Mouse (Mus musculus) kidney, embryonic 14.5 days (tissue): Measurements from ENCODE around the gene Unc80. TPM values are rescaled to one million over a fixed set of nuclear protein-coding genes. Genes with fewer than 3 reads are reported as not detected.

ENCODE experiments used
- ATAC-seq: fragments of 200-750 bp; cut with Nextera tagmentation; 2 replicates; pipeline ENCODE4 v1.8.0; 2017; ENCODE audit warnings: moderate number of reproducible peaks, mild to moderate bottlenecking, moderate TSS enrichment, moderate library complexity; ENCODE audit not compliant: low FRiP score, low TSS enrichment
- H3K27ac ChIP-seq: fragments of 300-500 bp; sonication (generic); 2 replicates; pipeline ENCODE4 v1.5.1; 2014; ENCODE audit warnings: low read depth, mild to moderate bottlenecking, low read length, moderate library complexity, mixed read lengths
- H3K27me3 ChIP-seq: fragments of 300-500 bp; sonication (generic); 2 replicates; pipeline ENCODE4 v1.6.1; 2014; ENCODE audit warnings: mild to moderate bottlenecking, low read length; ENCODE audit not compliant: control insufficient read depth, insufficient read depth
- H3K36me3 ChIP-seq: fragments of 300-500 bp; sonication (generic); 2 replicates; pipeline ENCODE4 v1.6.1; 2014; ENCODE audit warnings: low read length, mixed read lengths; ENCODE audit not compliant: control insufficient read depth, insufficient read depth
- H3K4me1 ChIP-seq: fragments of 300-500 bp; sonication (generic); 2 replicates; pipeline ENCODE4 v1.6.1; 2014; ENCODE audit warnings: low read length, mixed read lengths; ENCODE audit not compliant: control insufficient read depth, insufficient read depth
- H3K4me2 ChIP-seq: fragments of 300-500 bp; sonication (generic); replicated peaks from 2 replicates; pipeline ENCODE4 v1.6.1; 2014; ENCODE audit warnings: low read depth, mild to moderate bottlenecking, low read length
- H3K4me3 ChIP-seq: fragments of 300-500 bp; sonication (generic); 2 replicates; pipeline ENCODE4 v1.5.1; 2014; ENCODE audit warnings: mild to moderate bottlenecking, low read length
- H3K9ac ChIP-seq: fragments of 300-500 bp; sonication (generic); 2 replicates; pipeline ENCODE4 v1.6.1; 2014; ENCODE audit warnings: low read depth, mild to moderate bottlenecking, low read length, moderate library complexity
- H3K9me3 ChIP-seq: fragments of 300-500 bp; sonication (generic); 2 replicates; pipeline ENCODE4 v1.6.1; 2016; ENCODE audit warnings: low read length; ENCODE audit not compliant: control insufficient read depth
- WGBS: fragments of 180-500 bp; shearing (Covaris S2); extraction: QIAGEN DNeasy Blood & Tissue Kit; methylation state at CpG from one replicate; pipeline ENCODE4 v1.1.7; 2014; 5-methylcytosine and 5-hydroxymethylcytosine counted together
- polyA plus RNA-seq: library from polyadenylated mRNA; unstranded; fragments of >200 nt; fragmentation: Nextera tagmentation; extraction: Ambion mirVana; gene quantifications from 2 replicates; pipeline ENCODE4 v1.2.1, GENCODE M21; 2014

The Unc80 gene
- polyA plus RNA-seq, result 0.01 and 0.37 TPM in 2 replicates

DNA sequence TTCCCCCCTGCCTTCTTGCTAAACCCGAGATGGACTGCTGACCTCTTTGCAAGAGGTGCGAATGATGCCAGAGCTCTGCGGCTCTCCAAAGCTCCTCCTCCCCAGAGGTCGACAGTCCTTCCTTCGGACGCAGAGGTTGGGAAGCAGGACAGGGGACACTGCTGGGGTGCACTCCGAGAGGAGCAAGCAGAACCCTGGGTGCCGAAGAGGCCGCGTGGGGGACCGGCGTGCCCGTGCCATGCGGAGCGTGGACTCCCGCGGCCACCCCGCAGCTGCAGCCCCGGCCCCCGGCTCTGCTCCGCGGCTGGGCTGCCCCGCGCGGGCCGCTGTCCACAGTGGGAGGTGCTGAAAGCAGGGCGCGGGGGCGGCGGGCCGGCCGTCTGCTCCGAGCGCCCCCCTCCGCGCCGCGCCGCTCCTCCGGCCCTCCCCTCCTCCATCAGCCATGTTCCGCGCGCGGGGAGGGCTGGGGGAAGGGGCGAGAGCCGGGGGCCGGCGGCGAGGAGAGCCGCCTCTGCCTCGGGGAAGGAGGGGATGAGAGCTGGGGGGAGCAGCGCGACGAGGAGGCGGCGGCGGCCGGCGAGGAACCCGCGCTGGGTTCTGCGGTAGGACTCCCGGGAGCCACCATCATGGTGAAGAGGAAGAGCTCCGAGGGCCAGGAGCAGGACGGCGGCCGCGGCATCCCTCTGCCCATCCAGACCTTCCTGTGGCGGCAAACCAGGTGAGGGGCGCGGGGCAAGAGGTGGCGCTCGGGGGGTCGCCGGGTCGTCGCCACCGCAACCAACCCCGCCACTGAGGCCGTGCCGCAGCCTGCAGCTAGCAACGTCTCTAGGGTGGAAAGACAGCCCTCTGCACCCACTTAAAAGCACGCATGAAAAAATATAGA, at the start of gene Unc80:
Gene Unc80, plus strand, starts transcription at position 547 of the 883 bp plus-strand sequence.
- H3K36me3 ChIP-seq, result no peaks in the 10 kb centered on the region
- H3K4me2 ChIP-seq, result peak within 1 kb of the TSS; percentile 88
- WGBS, result 1% methylated on average over 50 of the region's 83 CpGs
- H3K4me3 ChIP-seq, result peak within 1 kb of the TSS; percentile 52
- H3K4me1 ChIP-seq, result no peaks in the 10 kb centered on the region; the same call in 1 of the 2 replicates
- H3K9ac ChIP-seq, result peak within 1 kb of the TSS; percentile 23; the same call in 1 of the 2 replicates
- ATAC-seq, result peak; percentile 99
- peaks cover 10% of the 10 kb centered on the region for H3K27me3 ChIP-seq
- no peaks in the 10 kb centered on the region for H3K9me3 ChIP-seq
- H3K27ac ChIP-seq, result no peak within 1 kb of the TSS

DNA sequence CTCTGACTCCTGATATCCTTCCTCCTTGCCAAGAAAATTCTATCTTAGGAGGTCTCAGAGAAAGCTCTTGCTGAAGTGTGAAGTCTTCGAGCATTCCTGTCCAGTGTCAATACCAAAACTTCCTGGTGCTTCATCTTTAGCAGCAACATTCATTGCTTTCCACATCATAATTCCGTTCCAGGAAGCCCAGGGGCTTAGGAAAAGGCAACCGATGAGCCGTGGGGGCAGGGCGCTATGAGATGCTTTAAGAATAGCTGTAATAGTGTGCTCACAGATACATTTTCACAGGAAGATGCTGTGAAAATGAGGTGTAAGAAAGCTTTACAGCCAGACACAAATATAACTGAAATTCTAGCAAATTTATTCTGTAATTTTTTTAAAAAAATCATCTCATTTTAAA, 42.1 kb upstream of the Unc80 start:
- Histone ChIP-seq H3K4me1 (no peaks in the 10 kb centered on the region), H3K9ac (no peak overlapping the region), H3K27ac (no peak overlapping the region), H3K27me3 (no peaks in the 10 kb centered on the region), H3K4me2 (no peak overlapping the region), H3K4me3 (no peak overlapping the region), H3K36me3 (no peaks in the 10 kb centered on the region), H3K9me3 (no peaks in the 10 kb centered on the region)
- WGBS, result 92% methylated on average over 5 of the region's 5 CpGs
- no peak for ATAC-seq

DNA sequence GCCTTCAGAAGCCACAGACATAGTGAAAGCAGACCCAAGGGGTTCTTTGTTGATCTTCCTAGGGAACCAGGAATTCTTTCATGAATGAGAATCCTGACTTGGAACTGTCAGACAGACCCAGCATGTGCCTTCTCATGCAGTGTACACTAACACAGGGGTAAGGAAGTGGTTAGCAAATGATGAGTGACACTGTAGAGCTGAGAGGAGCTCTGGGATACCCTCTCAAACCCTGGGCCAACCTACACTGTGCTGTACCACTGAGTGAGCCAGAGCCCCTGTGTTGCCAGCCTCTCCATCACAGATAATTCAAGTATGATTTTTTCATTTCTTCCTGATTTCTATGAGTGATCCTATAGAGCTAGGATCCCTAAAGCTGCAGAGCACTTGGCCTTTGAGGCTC, 37.2 kb upstream of the Unc80 start:
- no peak overlapping the region for H3K4me2 ChIP-seq
- no peak for ATAC-seq
- H3K4me1 ChIP-seq, result no peaks in the 10 kb centered on the region
- H3K27ac ChIP-seq, result no peak overlapping the region
- no peak overlapping the region for H3K4me3 ChIP-seq
- no peaks in the 10 kb centered on the region for H3K36me3 ChIP-seq
- no peaks in the 10 kb centered on the region for H3K27me3 ChIP-seq
- H3K9me3 ChIP-seq, result no peaks in the 10 kb centered on the region
- no peak overlapping the region for H3K9ac ChIP-seq

DNA sequence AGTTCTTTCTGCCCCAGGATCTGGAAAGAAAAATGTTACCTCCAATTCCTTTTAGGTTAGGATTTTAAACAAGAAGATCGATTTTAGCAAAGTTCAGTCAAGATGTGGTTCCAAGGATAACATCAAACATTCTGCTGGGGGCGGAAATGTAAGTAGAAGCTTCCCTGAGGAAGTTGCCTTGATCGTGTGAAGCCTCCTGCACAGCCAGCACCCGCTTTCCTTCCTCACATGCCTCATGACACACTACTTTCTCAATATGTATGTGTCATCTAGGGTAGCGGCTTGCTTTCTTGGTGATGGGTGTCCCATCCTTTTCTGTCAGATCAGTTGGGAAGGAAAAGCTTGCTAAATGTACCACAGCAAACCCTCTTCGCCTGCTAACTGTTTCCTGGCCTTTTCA, 36.7 kb upstream of the Unc80 start:
- Histone ChIP-seq H3K9me3 (no peaks in the 10 kb centered on the region), H3K4me3 (no peak overlapping the region), H3K4me1 (no peaks in the 10 kb centered on the region), H3K27ac (no peak overlapping the region), H3K36me3 (no peaks in the 10 kb centered on the region), H3K9ac (no peak overlapping the region), H3K4me2 (no peak overlapping the region), H3K27me3 (no peaks in the 10 kb centered on the region)
- 86% methylated on average over 6 of the region's 6 CpGs for WGBS
- no peak for ATAC-seq

DNA sequence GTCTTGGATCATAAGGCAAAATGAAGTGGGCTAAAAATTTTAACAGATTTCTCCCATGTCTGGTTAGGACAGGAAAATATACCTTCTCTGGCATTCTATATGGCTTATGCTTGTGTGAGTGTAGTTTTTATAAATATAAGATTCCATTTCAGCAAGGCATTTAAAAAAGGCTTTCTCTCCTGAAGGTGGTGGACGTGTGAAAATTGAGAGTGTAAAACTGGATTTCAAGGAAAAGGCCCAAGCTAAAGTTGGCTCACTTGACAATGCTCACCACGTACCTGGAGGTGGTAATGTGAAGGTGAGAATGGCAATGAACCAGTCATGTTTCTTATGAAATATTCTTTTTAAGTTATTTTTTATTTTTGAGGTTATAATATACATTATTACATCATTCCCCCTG, 30.1 kb upstream of the Unc80 start:
- H3K4me3 ChIP-seq, result no peak overlapping the region
- H3K4me1 ChIP-seq, result no peaks in the 10 kb centered on the region
- H3K4me2 ChIP-seq, result no peak overlapping the region
- H3K27me3 ChIP-seq, result no peaks in the 10 kb centered on the region
- H3K36me3 ChIP-seq, result no peaks in the 10 kb centered on the region
- H3K9ac ChIP-seq, result no peak overlapping the region
- 82% methylated on average over 2 of the region's 2 CpGs for WGBS
- no peak overlapping the region for H3K27ac ChIP-seq
- H3K9me3 ChIP-seq, result no peaks in the 10 kb centered on the region
- no peak for ATAC-seq

DNA sequence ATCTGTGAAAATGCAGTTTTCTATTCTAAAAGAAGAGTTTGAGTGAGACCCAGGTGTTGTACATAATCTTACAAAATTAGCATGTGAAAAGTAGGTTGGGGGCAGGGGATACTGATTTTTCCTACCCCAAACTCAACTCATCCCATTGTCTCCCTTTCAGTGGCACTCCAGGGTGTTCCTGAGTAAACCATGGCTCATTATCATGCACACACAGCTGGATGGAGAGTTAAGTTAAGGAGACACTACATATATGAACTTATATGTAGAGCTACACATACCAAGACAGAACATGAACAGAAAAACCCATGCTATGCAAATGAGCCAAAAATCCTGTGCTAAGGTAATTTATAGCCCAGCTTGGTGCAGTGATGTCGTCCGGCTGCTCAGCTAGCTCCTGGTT, 25.2 kb upstream of the Unc80 start:
- no peaks in the 10 kb centered on the region for H3K4me1 ChIP-seq
- WGBS, result 91% methylated on average over 2 of the region's 2 CpGs
- H3K4me3 ChIP-seq, result no peak overlapping the region
- no peak overlapping the region for H3K9ac ChIP-seq
- H3K27ac ChIP-seq, result no peak overlapping the region
- ATAC-seq, result no peak
- H3K4me2 ChIP-seq, result no peak overlapping the region
- no peaks in the 10 kb centered on the region for H3K36me3 ChIP-seq
- H3K27me3 ChIP-seq, result no peaks in the 10 kb centered on the region
- no peaks in the 10 kb centered on the region for H3K9me3 ChIP-seq

DNA sequence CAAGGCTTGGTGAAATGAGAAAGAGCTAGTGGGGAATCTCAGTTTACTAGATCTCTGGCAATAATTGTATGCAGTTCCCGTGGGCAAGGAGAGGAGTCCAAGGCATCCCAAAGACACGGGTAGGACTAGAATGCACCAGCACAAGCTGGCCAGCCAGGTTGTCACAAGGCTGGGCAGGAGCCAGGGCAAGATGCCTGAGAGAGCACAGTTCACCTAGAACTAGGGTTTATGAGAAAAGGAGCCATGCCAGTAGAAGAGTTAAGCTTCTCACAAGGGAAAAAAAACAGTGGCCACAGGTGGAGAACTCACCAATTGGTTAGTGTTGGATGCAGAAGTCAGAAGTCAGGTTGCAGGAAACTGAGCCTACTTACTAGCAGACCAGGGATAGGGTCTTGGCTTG, 18.7 kb upstream of the Unc80 start:
- Histone ChIP-seq H3K4me3 (no peak overlapping the region), H3K27ac (no peak overlapping the region), H3K27me3 (no peaks in the 10 kb centered on the region), H3K9me3 (no peaks in the 10 kb centered on the region), H3K9ac (no peak overlapping the region), H3K4me2 (no peak overlapping the region), H3K4me1 (no peaks in the 10 kb centered on the region), H3K36me3 (no peaks in the 10 kb centered on the region)
- no peak for ATAC-seq
- WGBS, result 72% methylated on average over 2 of the region's 2 CpGs

- no peak overlapping the region for H3K4me2 ChIP-seq
- 39% methylated on average over 2 of the region's 2 CpGs for WGBS
- no peak overlapping the region for H3K4me3 ChIP-seq
- H3K27me3 ChIP-seq, result no peaks in the 10 kb centered on the region
- no peaks in the 10 kb centered on the region for H3K9me3 ChIP-seq
- H3K9ac ChIP-seq, result no peak overlapping the region
- no peak for ATAC-seq
- no peaks in the 10 kb centered on the region for H3K4me1 ChIP-seq
- no peak overlapping the region for H3K27ac ChIP-seq
- no peaks in the 10 kb centered on the region for H3K36me3 ChIP-seq
These were observed 11.6 kb upstream of the Unc80 start for GRCm38 (mm10) chr1:66456580-66456979.

GRCm38 (mm10) chr1:66457747-66458146, 10.4 kb upstream of the Unc80 start:
- no peak for ATAC-seq
- H3K4me3 ChIP-seq, result no peak overlapping the region
- H3K27me3 ChIP-seq, result no peaks in the 10 kb centered on the region
- no peak overlapping the region for H3K4me2 ChIP-seq
- no peak overlapping the region for H3K9ac ChIP-seq
- no peaks in the 10 kb centered on the region for H3K36me3 ChIP-seq
- H3K9me3 ChIP-seq, result no peaks in the 10 kb centered on the region
- no peak overlapping the region for H3K27ac ChIP-seq
- H3K4me1 ChIP-seq, result no peaks in the 10 kb centered on the region
- 62% methylated on average over 3 of the region's 3 CpGs for WGBS
